Mouse (Mus musculus): Measurements from ENCODE around the gene Pdx1. TPM values are rescaled to one million over a fixed set of nuclear protein-coding genes. Genes with fewer than 3 reads are reported as not detected.

Gene Pdx1
- polyA plus RNA-seq, 1 experiment from 2014 or later: not detected

DNA sequence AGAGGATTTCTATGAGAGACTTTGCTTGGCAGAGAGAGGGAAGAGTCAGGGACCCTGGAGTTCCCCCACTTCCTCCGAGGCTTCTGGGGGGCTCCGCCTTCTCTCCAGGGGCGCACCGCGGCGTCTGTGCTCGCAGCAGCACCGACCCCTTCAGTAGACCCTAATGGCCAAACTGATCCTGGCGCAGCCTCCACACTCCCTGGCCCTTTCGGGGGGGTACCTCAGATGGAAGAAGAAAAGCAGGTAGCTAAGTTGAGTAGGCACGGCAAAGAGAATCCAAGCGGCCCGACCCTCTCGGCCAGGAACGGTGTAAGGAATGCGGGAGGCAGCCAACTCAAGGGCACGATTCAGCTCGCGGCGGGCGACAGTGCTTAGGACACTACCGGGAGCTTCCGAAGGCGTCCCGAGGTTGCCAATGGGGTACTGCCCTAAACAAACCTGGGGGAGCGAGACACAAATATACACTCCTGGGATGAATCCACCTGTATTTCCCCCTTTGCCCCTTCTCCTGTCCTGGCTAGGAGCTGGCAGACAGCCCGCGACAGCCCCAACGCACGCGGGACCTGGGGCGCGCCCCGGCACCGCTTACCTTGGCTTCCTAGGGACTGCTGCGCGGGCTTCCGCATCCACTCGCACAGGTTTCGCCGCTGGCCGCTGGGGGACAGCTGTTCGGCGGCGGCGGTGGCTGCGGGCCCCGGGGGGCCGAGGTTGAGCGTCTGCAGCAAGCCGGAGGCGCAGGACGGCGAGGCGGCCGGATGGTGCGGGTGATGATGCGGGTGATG, 36.3 kb downstream of the Pdx1 start:
- H3K9me3 ChIP-seq (ENCODE audit: control insufficient read depth, low read length): no peaks in the 10 kb centered on the region
- WGBS: under 1% methylated on average over 58 of the region's 58 CpGs
- ATAC-seq (ENCODE audit: low FRiP score, low TSS enrichment) (no peak), DNase-seq (no peak)
- H3K27me3 ChIP-seq (ENCODE audit: control insufficient read depth, insufficient read depth, low read length): peaks cover 99% of the 10 kb centered on the region
- no peaks in the 10 kb centered on the region for H3K36me3 ChIP-seq (ENCODE audit: control insufficient read depth, insufficient read depth, low read length)
- no peak overlapping the region for H3K4me2 ChIP-seq (ENCODE audit: low read length)
- no peak overlapping the region for H3K27ac ChIP-seq (replicated peaks; ENCODE audit: low read depth, low read length)
- no peak overlapping the region for H3K9ac ChIP-seq (replicated peaks; ENCODE audit: low read length)
- H3K4me3 ChIP-seq (replicated peaks; ENCODE audit: low read depth, low read length): no peak overlapping the region
- 0 out of 2 replicates have a peak, but pooled peaks cover 2% of the 10 kb centered on the region for H3K4me1 ChIP-seq (ENCODE audit: control insufficient read depth, insufficient read depth, low read length)

DNA sequence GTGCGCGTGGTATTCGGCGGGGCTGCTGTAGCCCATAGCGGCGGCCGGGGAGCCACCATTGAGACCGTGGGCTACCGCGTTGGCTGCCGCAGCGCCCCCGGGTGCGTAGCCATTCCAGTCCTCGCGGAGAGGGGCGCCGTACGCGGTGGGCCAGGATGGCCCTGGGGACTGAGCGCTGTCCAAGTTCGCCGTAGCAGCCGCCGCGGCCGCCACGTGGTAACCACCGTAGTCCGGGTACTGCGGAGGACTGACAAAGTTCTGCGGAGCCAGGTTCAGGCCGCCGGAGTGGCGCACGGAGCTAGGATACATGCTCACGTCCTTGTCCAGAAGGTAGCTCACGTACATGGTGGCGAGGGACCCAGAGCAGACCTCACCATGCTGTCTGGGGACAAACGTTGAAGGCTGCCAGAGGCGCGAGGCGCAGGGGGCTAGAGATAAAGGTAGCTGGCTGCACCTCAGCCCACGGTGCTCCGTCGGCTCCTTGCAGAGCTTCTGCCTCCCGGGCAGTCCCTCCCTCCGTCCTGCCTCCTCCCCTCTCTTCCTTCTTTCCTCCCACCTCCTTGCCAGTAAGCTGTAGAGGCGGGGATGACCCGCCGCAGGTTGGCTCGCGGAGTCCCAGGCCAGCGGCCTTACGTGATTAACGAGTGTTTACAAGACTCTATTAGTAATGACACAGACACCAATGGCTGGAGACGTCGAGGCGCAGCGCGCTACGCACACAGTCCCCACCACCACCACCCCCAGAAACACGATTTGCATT, 37.1 kb downstream of the Pdx1 start, which contains the start of gene Cdx2:
TSS of gene Cdx2 (minus strand) at position 633 of the 760 bp plus-strand sequence.
- Histone ChIP-seq H3K9ac (replicated peaks; ENCODE audit: low read length) (no peak within 1 kb of the TSS), H3K36me3 (ENCODE audit: control insufficient read depth, insufficient read depth, low read length) (no peaks in the 10 kb centered on the region), H3K9me3 (ENCODE audit: control insufficient read depth, low read length) (no peaks in the 10 kb centered on the region), H3K27ac (replicated peaks; ENCODE audit: low read depth, low read length) (no peak within 1 kb of the TSS), H3K4me2 (ENCODE audit: low read length) (no peak within 1 kb of the TSS), H3K27me3 (ENCODE audit: control insufficient read depth, insufficient read depth, low read length) (peaks cover 99% of the 10 kb centered on the region), H3K4me1 (ENCODE audit: control insufficient read depth, insufficient read depth, low read length) (0 out of 2 replicates have a peak, but pooled peaks cover 2% of the 10 kb centered on the region), H3K4me3 (replicated peaks; ENCODE audit: low read depth, low read length) (no peak within 1 kb of the TSS)
- ATAC-seq (ENCODE audit: low FRiP score, low TSS enrichment) (no peak), DNase-seq (no peak)
- under 1% methylated on average over 60 of the region's 63 CpGs for WGBS

DNA sequence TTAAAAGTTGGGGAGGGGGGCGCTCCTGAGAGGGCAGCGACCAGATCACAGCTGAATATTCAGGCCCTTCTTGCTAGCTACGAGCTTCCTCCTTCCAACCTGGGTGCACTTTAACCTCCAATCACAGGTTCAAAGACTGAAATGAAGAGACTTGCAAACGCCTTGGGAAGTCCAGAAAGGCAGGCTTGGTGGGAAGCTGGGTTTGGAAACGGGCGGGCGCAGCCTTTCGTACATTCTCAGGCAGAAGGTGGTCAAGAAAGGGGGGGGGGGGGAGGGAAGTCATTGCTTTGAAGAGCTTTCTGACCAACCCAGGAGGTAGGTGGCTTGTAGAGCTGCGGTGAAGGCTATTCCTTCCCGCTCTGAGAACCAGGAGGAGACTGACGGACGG, 37.6 kb downstream of the Pdx1 start:
- no peak overlapping the region for H3K9ac ChIP-seq (replicated peaks; ENCODE audit: low read length)
- no peak overlapping the region for H3K4me3 ChIP-seq (replicated peaks; ENCODE audit: low read depth, low read length)
- WGBS: under 1% methylated on average over 12 of the region's 12 CpGs
- no peaks in the 10 kb centered on the region for H3K9me3 ChIP-seq (ENCODE audit: control insufficient read depth, low read length)
- peaks cover 99% of the 10 kb centered on the region for H3K27me3 ChIP-seq (ENCODE audit: control insufficient read depth, insufficient read depth, low read length)
- no peak overlapping the region for H3K4me2 ChIP-seq (ENCODE audit: low read length)
- ATAC-seq (ENCODE audit: low FRiP score, low TSS enrichment) (no peak), DNase-seq (no peak)
- 0 out of 2 replicates have a peak, but pooled peaks cover 2% of the 10 kb centered on the region for H3K4me1 ChIP-seq (ENCODE audit: control insufficient read depth, insufficient read depth, low read length)
- no peaks in the 10 kb centered on the region for H3K36me3 ChIP-seq (ENCODE audit: control insufficient read depth, insufficient read depth, low read length)
- H3K27ac ChIP-seq (replicated peaks; ENCODE audit: low read depth, low read length): no peak overlapping the region

DNA sequence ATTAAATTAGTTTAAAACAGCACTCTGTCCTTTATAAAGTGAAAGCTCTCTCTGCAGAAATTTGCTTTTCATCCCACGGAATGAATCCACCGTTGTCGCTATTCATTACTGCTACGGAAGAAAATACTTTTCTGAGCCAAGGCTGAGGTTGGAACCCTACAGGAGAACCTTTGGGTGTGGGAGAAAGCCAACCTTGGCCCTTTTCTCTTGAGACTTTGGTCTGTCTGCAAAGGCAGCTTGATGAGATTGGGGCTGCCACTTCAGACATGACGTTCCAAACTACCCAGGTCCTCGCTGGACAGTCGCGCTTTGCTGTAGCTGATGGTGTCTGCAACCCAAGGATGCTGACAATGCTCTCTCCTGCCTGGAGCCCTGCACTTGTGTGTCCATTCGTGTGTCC, 38.7 kb downstream of the Pdx1 start:
- DNase-seq (no peak), ATAC-seq (ENCODE audit: low FRiP score, low TSS enrichment) (no peak)
- H3K4me2 ChIP-seq (ENCODE audit: low read length): no peak overlapping the region
- H3K9ac ChIP-seq (replicated peaks; ENCODE audit: low read length): no peak overlapping the region
- H3K4me1 ChIP-seq (ENCODE audit: control insufficient read depth, insufficient read depth, low read length): 0 out of 2 replicates have a peak, but pooled peaks cover 2% of the 10 kb centered on the region
- H3K9me3 ChIP-seq (ENCODE audit: control insufficient read depth, low read length): no peaks in the 10 kb centered on the region
- no peak overlapping the region for H3K4me3 ChIP-seq (replicated peaks; ENCODE audit: low read depth, low read length)
- 4% methylated on average over 9 of the region's 9 CpGs for WGBS
- H3K27ac ChIP-seq (replicated peaks; ENCODE audit: low read depth, low read length): no peak overlapping the region
- no peaks in the 10 kb centered on the region for H3K36me3 ChIP-seq (ENCODE audit: control insufficient read depth, insufficient read depth, low read length)
- H3K27me3 ChIP-seq (ENCODE audit: control insufficient read depth, insufficient read depth, low read length): peaks cover 97% of the 10 kb centered on the region

DNA sequence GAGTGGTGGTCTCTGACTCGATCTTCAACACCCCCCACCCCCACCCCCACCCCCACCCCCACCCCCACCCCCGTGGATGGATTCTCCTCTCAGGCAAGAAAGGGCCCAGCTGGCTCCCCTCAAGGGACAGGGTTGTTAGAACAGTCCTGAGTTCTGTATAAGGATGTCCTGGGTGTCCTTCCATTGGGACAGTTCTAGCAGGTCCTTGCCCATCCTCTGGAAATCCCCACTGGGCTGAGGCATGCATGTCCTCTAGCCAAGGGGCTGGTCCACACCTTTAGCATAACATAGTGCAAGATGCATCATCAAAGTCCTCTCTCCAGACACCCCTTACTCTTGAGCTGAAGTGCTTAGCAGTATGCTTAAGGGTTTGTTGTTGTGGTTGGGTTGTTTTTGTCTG, 40.0 kb downstream of the Pdx1 start:
- ATAC-seq (ENCODE audit: low FRiP score, low TSS enrichment) (no peak), DNase-seq (no peak)
- 0% methylated on average over 2 of the region's 2 CpGs for WGBS

DNA sequence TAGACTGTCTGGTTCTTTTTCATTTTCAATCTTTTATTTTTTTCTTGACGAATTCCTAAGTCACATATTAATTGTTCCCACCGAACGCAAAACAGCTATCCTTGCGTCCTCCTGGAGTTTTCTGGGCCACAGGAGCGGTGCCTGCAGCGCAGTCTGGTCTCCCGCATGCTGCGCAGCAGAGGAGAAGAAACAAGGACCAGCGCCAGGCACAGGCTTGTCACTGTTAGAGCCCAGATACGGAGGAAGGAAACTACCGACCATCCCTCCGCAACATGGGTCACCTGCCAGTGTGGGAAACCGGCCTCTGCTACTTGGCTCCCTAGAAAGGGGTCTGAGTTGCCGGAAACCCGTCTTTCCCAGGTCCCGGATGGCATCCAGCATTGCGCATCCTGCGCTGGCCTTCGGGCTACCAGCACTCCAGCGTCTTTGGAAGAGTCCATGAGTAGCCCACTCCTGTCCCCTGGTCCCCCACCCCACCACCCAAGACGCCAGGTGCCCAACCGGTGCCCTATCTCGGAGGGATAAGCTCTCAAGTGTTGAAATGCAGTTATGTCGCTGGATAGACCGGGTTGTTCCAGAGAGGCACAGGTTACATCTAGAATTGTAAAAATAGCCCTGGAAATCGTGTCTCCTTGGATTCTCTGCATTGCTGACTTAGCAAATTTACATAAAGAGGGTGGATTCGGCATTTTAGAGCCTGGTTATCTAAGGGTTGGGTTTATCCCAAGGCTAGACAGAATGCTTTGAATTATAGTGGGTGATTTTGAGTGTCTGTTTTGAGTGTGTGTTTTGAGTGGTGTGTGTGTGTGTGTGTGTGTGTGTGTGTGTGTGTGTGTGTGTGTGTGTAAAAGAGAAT, 43.3 kb downstream of the Pdx1 start:
- no peak overlapping the region for H3K27ac ChIP-seq (replicated peaks; ENCODE audit: low read depth, low read length)
- no peak overlapping the region for H3K4me2 ChIP-seq (ENCODE audit: low read length)
- 1% methylated on average over 27 of the region's 27 CpGs for WGBS
- H3K9ac ChIP-seq (replicated peaks; ENCODE audit: low read length): no peak overlapping the region
- no peaks in the 10 kb centered on the region for H3K36me3 ChIP-seq (ENCODE audit: control insufficient read depth, insufficient read depth, low read length)
- no peak overlapping the region for H3K4me3 ChIP-seq (replicated peaks; ENCODE audit: low read depth, low read length)
- ATAC-seq (ENCODE audit: low FRiP score, low TSS enrichment) (no peak), DNase-seq (no peak)
- no peaks in the 10 kb centered on the region for H3K4me1 ChIP-seq (ENCODE audit: control insufficient read depth, insufficient read depth, low read length)
- peaks cover 98% of the 10 kb centered on the region for H3K27me3 ChIP-seq (ENCODE audit: control insufficient read depth, insufficient read depth, low read length)
- no peaks in the 10 kb centered on the region for H3K9me3 ChIP-seq (ENCODE audit: control insufficient read depth, low read length)

More for the DNA sequence above, 40.0 kb downstream of the Pdx1 start:
- Histone ChIP-seq H3K36me3 (ENCODE audit: control insufficient read depth, insufficient read depth, low read length) (no peaks in the 10 kb centered on the region), H3K4me2 (ENCODE audit: low read length) (no peak overlapping the region), H3K27me3 (ENCODE audit: control insufficient read depth, insufficient read depth, low read length) (peaks cover 98% of the 10 kb centered on the region), H3K4me1 (ENCODE audit: control insufficient read depth, insufficient read depth, low read length) (0 out of 2 replicates have a peak, but pooled peaks cover 2% of the 10 kb centered on the region), H3K9ac (replicated peaks; ENCODE audit: low read length) (no peak overlapping the region), H3K27ac (replicated peaks; ENCODE audit: low read depth, low read length) (no peak overlapping the region), H3K4me3 (replicated peaks; ENCODE audit: low read depth, low read length) (no peak overlapping the region), H3K9me3 (ENCODE audit: control insufficient read depth, low read length) (no peaks in the 10 kb centered on the region)

DNA sequence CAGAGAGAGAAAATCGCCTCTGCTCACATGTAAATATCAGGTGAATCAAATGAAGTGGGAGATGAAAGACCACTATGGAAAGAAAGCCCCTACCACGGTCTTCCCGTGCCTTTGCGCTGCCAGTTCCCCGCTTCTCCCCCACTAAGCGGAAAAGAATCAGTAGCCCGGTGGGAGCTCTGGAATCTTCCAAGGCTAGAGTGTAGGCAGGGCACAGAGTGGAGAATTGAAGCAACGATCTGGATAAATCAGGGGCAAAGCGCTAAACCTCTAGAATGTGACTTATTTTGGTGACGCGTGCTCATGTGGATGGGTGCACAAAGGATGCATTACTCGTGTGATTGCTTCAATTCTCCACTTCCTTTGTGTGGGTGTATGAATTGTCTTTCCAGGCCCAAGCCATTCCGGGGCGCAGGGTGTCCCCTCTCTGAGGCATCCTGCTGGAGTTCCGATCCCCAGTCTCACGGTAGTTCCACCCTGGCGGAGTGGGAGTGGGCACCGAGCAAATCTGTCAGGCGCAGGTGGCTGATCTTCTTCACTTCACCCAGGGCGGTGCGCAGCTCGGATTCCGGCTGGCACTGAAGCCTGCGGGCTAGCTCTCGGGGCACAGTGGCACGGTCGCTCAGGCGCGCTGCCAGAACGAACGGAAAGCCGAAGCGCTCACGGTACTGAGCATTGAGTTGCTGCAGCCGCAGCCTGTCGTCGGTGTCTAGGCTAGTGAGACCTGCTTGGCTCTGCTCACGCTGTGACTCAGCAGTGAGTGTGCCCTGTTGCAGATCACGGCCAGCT, 45.1 kb downstream of the Pdx1 start:
- Histone ChIP-seq H3K36me3 (ENCODE audit: control insufficient read depth, insufficient read depth, low read length) (no peaks in the 10 kb centered on the region), H3K27me3 (ENCODE audit: control insufficient read depth, insufficient read depth, low read length) (peaks cover 92% of the 10 kb centered on the region), H3K4me1 (ENCODE audit: control insufficient read depth, insufficient read depth, low read length) (no peaks in the 10 kb centered on the region), H3K4me3 (replicated peaks; ENCODE audit: low read depth, low read length) (no peak overlapping the region), H3K9me3 (ENCODE audit: control insufficient read depth, low read length) (no peaks in the 10 kb centered on the region), H3K4me2 (ENCODE audit: low read length) (no peak overlapping the region), H3K9ac (replicated peaks; ENCODE audit: low read length) (no peak overlapping the region), H3K27ac (replicated peaks; ENCODE audit: low read depth, low read length) (no peak overlapping the region)
- ATAC-seq (ENCODE audit: low FRiP score, low TSS enrichment) (no peak), DNase-seq (no peak)
- WGBS: 2% methylated on average over 39 of the region's 39 CpGs
